Mouse (Mus musculus) hindbrain, embryonic 11.5 days (tissue): ENCODE results near the gene Spink2. TPM values are rescaled to one million over a fixed set of nuclear protein-coding genes. Genes with fewer than 3 reads are reported as not detected.

Source experiments
- polyA plus RNA-seq: library from polyadenylated mRNA; unstranded; fragments of >200 nt; fragmentation: Nextera tagmentation; extraction: Ambion mirVana; gene quantifications from 2 replicates; pipeline ENCODE4 v1.2.1, GENCODE M21; 2014

The Spink2 gene
- polyA plus RNA-seq, 1 experiment from 2014 or later = 0.77 TPM

Other genes with a start within 250 kb of the Spink2 start
- 77.3 and 82.3 TPM in 2 replicates for gene Srp72, start 236.8 kb downstream of the Spink2 start, polyA plus RNA-seq
- 0.66 TPM in 1 of 2 replicates, not detected in the other for gene Arl9, start 207.4 kb downstream of the Spink2 start, polyA plus RNA-seq
- 0.46 TPM in 1 of 2 replicates, not detected in the other for gene Thegl, start 195.4 kb downstream of the Spink2 start, polyA plus RNA-seq
- gene Hopx, start 96.3 kb downstream of the Spink2 start, polyA plus RNA-seq = 0.68 and 0.83 TPM in 2 replicates
- 23.8 and 24.5 TPM in 2 replicates for gene Rest, start 54.0 kb upstream of the Spink2 start, polyA plus RNA-seq
- 32.0 and 32.5 TPM in 2 replicates for gene Noa1, start 98.6 kb upstream of the Spink2 start, polyA plus RNA-seq
- 86.8 and 106 TPM in 2 replicates for gene Polr2b, start 98.7 kb upstream of the Spink2 start, polyA plus RNA-seq
- 26.7 and 27.1 TPM in 2 replicates for gene Igfbp7, start 196.6 kb upstream of the Spink2 start, polyA plus RNA-seq